Mouse (Mus musculus) MEL (cell line): ENCODE data around the gene Scarb2. TPM values are rescaled to one million over a fixed set of nuclear protein-coding genes. Genes with fewer than 3 reads are reported as not detected.

Experiments
- DNase-seq: peaks from one replicate; pipeline ENCODE4 v3.0.0; 2011; ENCODE audit warnings: low read depth, low spot score
- H3K27ac ChIP-seq: 2 replicates; pipeline ENCODE4 v1.5.1; 2012; ENCODE audit warnings: low read depth, mild to moderate bottlenecking, control low read depth, low read length, moderate library complexity; ENCODE audit not compliant: control insufficient read depth
- H3K27me3 ChIP-seq, 2 experiments: fragments of 150-350 bp in 1 of 2; sonication (generic) in 1 of 2; 2 replicates each; pipeline ENCODE4 v1.6.1; 2012; ENCODE audit warnings: low read length in 2 of 2, mild to moderate bottlenecking in 2 of 2, improper control_type of control experiment in 1 of 2, moderate library complexity in 1 of 2; ENCODE audit not compliant: insufficient read depth in 2 of 2, control insufficient read depth in 1 of 2
- H3K36me3 ChIP-seq, 2 experiments: 2 replicates each; pipeline ENCODE4 v1.6.1; 2012 to 2014; ENCODE audit warnings: low read length in 2 of 2, improper control_type of control experiment in 1 of 2, inconsistent platforms in 1 of 2, mild to moderate bottlenecking in 1 of 2; ENCODE audit not compliant: insufficient read depth in 2 of 2, control insufficient read depth in 1 of 2
- H3K4me1 ChIP-seq, 2 experiments: fragments of 150-350 bp in 1 of 2; sonication (generic) in 1 of 2; 2 replicates each; pipeline ENCODE4 v1.6.1; 2012; ENCODE audit warnings: low read length in 2 of 2, improper control_type of control experiment in 1 of 2, mild to moderate bottlenecking in 1 of 2; ENCODE audit not compliant: insufficient read depth in 2 of 2, control insufficient read depth in 1 of 2
- H3K4me3 ChIP-seq, 2 experiments: fragments of 150-350 bp in 1 of 2; sonication (generic) in 1 of 2; 2 replicates each; pipeline ENCODE4 v1.5.1; 2012; ENCODE audit warnings: low read depth in 2 of 2, low read length in 2 of 2, mild to moderate bottlenecking in 2 of 2, moderate library complexity in 2 of 2, control low read depth in 1 of 2, improper control_type of control experiment in 1 of 2; ENCODE audit not compliant: control insufficient read depth in 1 of 2, insufficient read depth in 1 of 2
- H3K79me2 ChIP-seq: 2 replicates; pipeline ENCODE4 v1.6.1; 2012; ENCODE audit warnings: mild to moderate bottlenecking, low read length, moderate library complexity; ENCODE audit not compliant: control insufficient read depth, poor library complexity, insufficient read depth
- H3K9ac ChIP-seq: 2 replicates; pipeline ENCODE4 v1.6.1; 2012; ENCODE audit warnings: low read depth, mild to moderate bottlenecking, control low read depth, low read length, moderate library complexity; ENCODE audit not compliant: control insufficient read depth, poor library complexity, severe bottlenecking
- H3K9me3 ChIP-seq: fragments of 150-350 bp; sonication (generic); replicated peaks from 2 replicates; pipeline ENCODE4 v1.6.1; 2012; ENCODE audit warnings: mild to moderate bottlenecking, low read length, improper control_type of control experiment, moderate library complexity; ENCODE audit not compliant: insufficient read depth
- CHD1 ChIP-seq: IDR thresholded peaks from 2 replicates; pipeline ENCODE4 v1.6.1; 2012; ENCODE audit warnings: low read depth, mild to moderate bottlenecking, inconsistent platforms, low read length, improper control_type of control experiment
- CHD2 ChIP-seq: IDR thresholded peaks from 2 replicates; pipeline ENCODE4 v1.6.1; 2011; ENCODE audit warnings: low read length, improper control_type of control experiment
- CTCF ChIP-seq, 3 experiments: IDR thresholded peaks in 2 of 3; conservative IDR thresholded peaks in 1 of 3; 2 replicates each; pipeline ENCODE4 v1.5.1; 2011 to 2012; ENCODE audit warnings: low read length in 3 of 3, low read depth in 2 of 3, mild to moderate bottlenecking in 2 of 3, improper control_type of control experiment in 1 of 3, inconsistent platforms in 1 of 3, mixed read lengths in 1 of 3, moderate library complexity in 1 of 3; ENCODE audit not compliant: control insufficient read depth in 1 of 3, insufficient read depth in 1 of 3, poor library complexity in 1 of 3, severe bottlenecking in 1 of 3
- ELF1 ChIP-seq: IDR thresholded peaks from 2 replicates; pipeline ENCODE4 v1.6.1; 2014; ENCODE audit warnings: low read depth, mild to moderate bottlenecking, inconsistent platforms, low read length, improper control_type of control experiment, moderate library complexity
- EP300 ChIP-seq, 2 experiments: IDR thresholded peaks; 2 replicates each; pipeline ENCODE4 v1.6.1; 2011; ENCODE audit warnings: improper control_type of control experiment in 2 of 2, low read length in 2 of 2, low read depth in 1 of 2, mild to moderate bottlenecking in 1 of 2
- GABPA ChIP-seq: IDR thresholded peaks from 2 replicates; pipeline ENCODE4 v1.6.1; 2012; ENCODE audit warnings: low read depth, mild to moderate bottlenecking, inconsistent platforms, low read length, improper control_type of control experiment, moderate library complexity
- GATA1 ChIP-seq: IDR thresholded peaks from 2 replicates; pipeline ENCODE4 v1.6.1; 2011; ENCODE audit warnings: low read depth, low read length, improper control_type of control experiment
- HCFC1 ChIP-seq: IDR thresholded peaks from 2 replicates; pipeline ENCODE4 v1.6.1; 2012; ENCODE audit warnings: low read depth, mild to moderate bottlenecking, inconsistent platforms, low read length, improper control_type of control experiment, moderate library complexity
- KAT2A ChIP-seq: conservative IDR thresholded peaks from 2 replicates; pipeline ENCODE4 v1.6.1; 2012; ENCODE audit warnings: low read depth, low read length, improper control_type of control experiment, inconsistent platforms
- MAFK ChIP-seq: IDR thresholded peaks from 2 replicates; pipeline ENCODE4 v1.6.1; 2011; ENCODE audit warnings: low read depth, mild to moderate bottlenecking, low read length, improper control_type of control experiment, borderline replicate concordance
- MAZ ChIP-seq: IDR thresholded peaks from 2 replicates; pipeline ENCODE4 v1.6.1; 2012; ENCODE audit warnings: low read depth, mild to moderate bottlenecking, inconsistent platforms, low read length, improper control_type of control experiment
- MYB ChIP-seq: IDR thresholded peaks from 2 replicates; pipeline ENCODE4 v1.6.1; 2011; ENCODE audit warnings: mild to moderate bottlenecking, low read depth, low read length, improper control_type of control experiment
- NELFE ChIP-seq: IDR thresholded peaks from 2 replicates; pipeline ENCODE4 v1.6.1; 2011; ENCODE audit warnings: low read depth, low read length, improper control_type of control experiment
- POLR2A ChIP-seq, 2 experiments: IDR thresholded peaks; 2 replicates each; pipeline ENCODE4 v1.6.1; 2011 to 2012; ENCODE audit warnings: low read length in 2 of 2, mild to moderate bottlenecking in 2 of 2, control low read depth in 1 of 2, improper control_type of control experiment in 1 of 2, low read depth in 1 of 2, moderate library complexity in 1 of 2; ENCODE audit not compliant: control insufficient read depth in 1 of 2, insufficient read depth in 1 of 2, poor library complexity in 1 of 2
- POLR2AphosphoS5 ChIP-seq: IDR thresholded peaks from 2 replicates; pipeline ENCODE4 v1.6.1; 2012; ENCODE audit warnings: low read depth, borderline replicate concordance, mild to moderate bottlenecking, inconsistent platforms, low read length, moderate library complexity, mixed read lengths
- SIN3A ChIP-seq: IDR thresholded peaks from 2 replicates; pipeline ENCODE4 v1.6.1; 2012; ENCODE audit warnings: low read length, improper control_type of control experiment, inconsistent platforms
- SMC3 ChIP-seq: IDR thresholded peaks from 2 replicates; pipeline ENCODE4 v1.6.1; 2011; ENCODE audit warnings: low read depth, low read length, improper control_type of control experiment
- TAL1 ChIP-seq: IDR thresholded peaks from 2 replicates; pipeline ENCODE4 v1.6.1; 2012; ENCODE audit warnings: mild to moderate bottlenecking, inconsistent platforms, low read length, moderate library complexity, mixed read lengths
- TCF12 ChIP-seq: IDR thresholded peaks from 2 replicates; pipeline ENCODE4 v1.6.1; 2014; ENCODE audit warnings: low read depth, mild to moderate bottlenecking, inconsistent platforms, low read length, improper control_type of control experiment, moderate library complexity
- USF1 ChIP-seq: IDR thresholded peaks from 2 replicates; pipeline ENCODE4 v1.6.1; 2014; ENCODE audit warnings: low read depth, mild to moderate bottlenecking, inconsistent platforms, low read length, improper control_type of control experiment, moderate library complexity
- ZC3H11A ChIP-seq: IDR thresholded peaks from 2 replicates; pipeline ENCODE4 v1.6.1; 2012; ENCODE audit warnings: low read depth, mild to moderate bottlenecking, inconsistent platforms, low read length, improper control_type of control experiment
- polyA plus RNA-seq, 2 experiments: library from polyadenylated mRNA; stranded (reverse) in 1 of 2; unstranded in 1 of 2; fragments of >175 nt in 1 of 2; fragments of >200 nt in 1 of 2; gene quantifications; 2 replicates each; pipeline versions ENCODE4 v1.2.1 to v1.2.4; 2012; ENCODE audit warnings: low replicate concordance in 2 of 2, low read depth in 1 of 2; ENCODE audit not compliant: insufficient read length in 2 of 2, insufficient read depth in 1 of 2, missing spikeins in 1 of 2
- total RNA-seq: library from RNA; depleted of rRNA; stranded (reverse); fragments of 300-350 nt; gene quantifications from 2 replicates; pipeline ENCODE4 v1.2.3, GENCODE M21; 2012

Scarb2 gene
- total and polyA plus RNA-seq, 3 experiments = 13.6 to 16.5 TPM; not detected in 1

- H3K79me2 ChIP-seq = no peaks in the 10 kb centered on the region
- H3K36me3 ChIP-seq = peaks cover 0 to 15% of the 10 kb centered on the region in 2 experiments; a peak in 2 of 4 replicates
- H3K27me3 ChIP-seq = no peaks in the 10 kb centered on the region
- peaks cover 7 to 16% of the 10 kb centered on the region in 2 experiments for H3K4me1 ChIP-seq
- no peak overlapping the region for H3K27ac ChIP-seq
- no peak overlapping the region for H3K4me3 ChIP-seq
- H3K9ac ChIP-seq = no peak overlapping the region
- no peaks in the 10 kb centered on the region for H3K9me3 ChIP-seq
- TF ChIP-seq SIN3A (no peak), SMC3 (no peak), GATA1 (no peak), ZC3H11A (no peak), CHD2 (no peak), USF1 (no peak), CHD1 (no peak), TCF12 (no peak), POLR2A (IDR thresholded peaks at IDR 0.05; ENCODE audit: control insufficient read depth in 1 of 2, insufficient read depth in 1 of 2, low read depth in 1 of 2, low read length in 2 of 2, poor library complexity in 1 of 2) (no peak), KAT2A (no peak), HCFC1 (no peak), MAZ (no peak), MAFK (no peak), CTCF (IDR thresholded peaks at IDR 0.05 in 2 of 3, conservative IDR thresholded peaks at IDR 0.05 in 1 of 3; ENCODE audit: control insufficient read depth in 1 of 3, insufficient read depth in 1 of 3, low read depth in 2 of 3, low read length in 3 of 3, poor library complexity in 1 of 3, severe bottlenecking in 1 of 3) (no peak), ELF1 (no peak), NELFE (no peak), MYB (no peak), GABPA (no peak)
- no peak for DNase-seq
Observed at GRCm38 (mm10) chr5:92442914-92443313, 63.7 kb downstream of the Scarb2 start.

GRCm38 (mm10) chr5:92441494-92441893, 65.1 kb downstream of the Scarb2 start:
- Histone ChIP-seq H3K27ac (no peak overlapping the region), H3K4me1 (peaks cover 7 to 16% of the 10 kb centered on the region in 2 experiments)
- TF ChIP-seq EP300 (IDR thresholded peaks at IDR 0.05; ENCODE audit: low read depth in 1 of 2, low read length in 2 of 2) (no peak), TAL1 (no peak), MAZ (no peak), POLR2AphosphoS5 (no peak)

More at GRCm38 (mm10) chr5:92441494-92441893, 65.1 kb downstream of the Scarb2 start:
- H3K9me3 ChIP-seq = no peaks in the 10 kb centered on the region
- H3K9ac ChIP-seq = no peak overlapping the region
- H3K36me3 ChIP-seq = peaks cover 0 to 15% of the 10 kb centered on the region in 2 experiments; a peak in 2 of 4 replicates
- H3K79me2 ChIP-seq = no peaks in the 10 kb centered on the region
- H3K27me3 ChIP-seq = no peaks in the 10 kb centered on the region
- no peak for DNase-seq
- no peak overlapping the region for H3K4me3 ChIP-seq
